Mouse (Mus musculus): ENCODE measurements around the gene Cd86. TPM values are rescaled to one million over a fixed set of nuclear protein-coding genes. Genes with fewer than 3 reads are reported as not detected.

The Cd86 gene
- polyA plus RNA-seq, 1 experiment from 2014 or later, result 3.3 TPM

DNA sequence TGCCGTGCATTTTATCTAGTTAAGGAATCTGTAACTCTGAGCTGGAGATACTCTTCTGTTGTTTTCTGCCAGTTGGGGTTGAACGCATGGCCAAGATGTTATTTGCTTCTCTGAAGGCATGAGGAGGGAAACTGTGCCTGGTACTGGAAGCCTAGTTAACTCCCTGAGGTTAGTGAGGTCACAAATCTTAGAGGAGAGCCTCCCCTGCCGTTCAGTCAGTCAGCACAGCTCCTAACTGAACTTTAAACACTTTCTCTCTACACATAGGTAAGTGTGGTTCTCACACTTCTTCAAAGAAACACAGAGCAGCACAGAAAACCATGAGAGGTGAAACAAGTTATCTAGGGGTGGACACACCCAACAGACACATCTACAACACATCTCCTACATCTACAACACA lies 4.7 kb upstream of the Cd86 start:
- no peak for ATAC-seq (ENCODE audit: insufficient read depth, low FRiP score)
- no peak overlapping the region for H3K9ac ChIP-seq (ENCODE audit: low read length)
- H3K4me2 ChIP-seq (ENCODE audit: low read depth, low read length), result no peak overlapping the region
- H3K9me3 ChIP-seq (replicated peaks; ENCODE audit: control insufficient read depth, low read length), result no peaks in the 10 kb centered on the region
- no peak overlapping the region for H3K4me3 ChIP-seq (replicated peaks; ENCODE audit: low read length)
- no peaks in the 10 kb centered on the region for H3K27me3 ChIP-seq (ENCODE audit: control insufficient read depth, insufficient read depth, low read length)
- no peak overlapping the region for H3K27ac ChIP-seq (ENCODE audit: low read length)
- H3K36me3 ChIP-seq (ENCODE audit: control insufficient read depth, insufficient read depth, low read length), result no peaks in the 10 kb centered on the region
- no peaks in the 10 kb centered on the region for H3K4me1 ChIP-seq (ENCODE audit: control insufficient read depth, insufficient read depth, low read length)
- 75% methylated on average over 3 of the region's 3 CpGs for WGBS

DNA sequence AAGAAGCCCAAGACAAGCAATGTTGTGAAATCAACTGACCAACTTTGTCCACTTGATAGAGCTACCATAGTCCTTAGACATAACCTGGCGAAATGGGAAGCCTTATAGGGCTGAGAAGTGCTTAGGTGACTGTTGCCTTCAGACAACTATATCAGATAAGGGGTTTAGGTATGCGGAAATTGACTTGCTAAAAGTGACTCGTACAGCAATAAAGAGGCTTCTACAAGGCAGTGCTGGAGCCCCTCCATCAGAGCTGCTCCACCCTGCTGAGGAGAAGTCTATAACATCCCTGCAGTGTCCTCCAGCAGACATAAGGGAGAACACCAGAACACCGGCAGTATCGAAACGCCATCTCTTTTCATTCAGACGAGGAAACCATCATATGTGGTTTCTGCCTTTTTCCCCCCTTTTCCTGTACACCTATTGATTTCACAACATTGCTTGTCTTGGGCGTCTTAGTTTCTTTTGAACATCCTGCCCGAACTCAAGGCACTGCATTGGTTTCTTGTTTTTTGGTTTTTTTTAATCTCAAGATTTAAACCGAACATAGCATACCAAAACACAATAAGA lies 652 bp upstream of the Cd86 start:
- Histone ChIP-seq H3K4me3 (replicated peaks; ENCODE audit: low read length) (no peak overlapping the region), H3K4me1 (ENCODE audit: control insufficient read depth, insufficient read depth, low read length) (no peaks in the 10 kb centered on the region), H3K27me3 (ENCODE audit: control insufficient read depth, insufficient read depth, low read length) (no peaks in the 10 kb centered on the region), H3K27ac (ENCODE audit: low read length) (no peak overlapping the region), H3K36me3 (ENCODE audit: control insufficient read depth, insufficient read depth, low read length) (no peaks in the 10 kb centered on the region), H3K4me2 (ENCODE audit: low read depth, low read length) (no peak overlapping the region), H3K9ac (ENCODE audit: low read length) (no peak overlapping the region), H3K9me3 (replicated peaks; ENCODE audit: control insufficient read depth, low read length) (no peaks in the 10 kb centered on the region)
- ATAC-seq (ENCODE audit: insufficient read depth, low FRiP score), result no peak
- 81% methylated on average over 10 of the region's 10 CpGs for WGBS

GRCm38 (mm10) chr16:36663484-36663883 lies 2.4 kb downstream of the Cd86 start:
- Histone ChIP-seq H3K27ac (ENCODE audit: low read length) (no peak overlapping the region), H3K27me3 (ENCODE audit: control insufficient read depth, insufficient read depth, low read length) (no peaks in the 10 kb centered on the region), H3K9ac (ENCODE audit: low read length) (no peak overlapping the region), H3K4me1 (ENCODE audit: control insufficient read depth, insufficient read depth, low read length) (no peaks in the 10 kb centered on the region), H3K4me3 (replicated peaks; ENCODE audit: low read length) (no peak overlapping the region), H3K9me3 (replicated peaks; ENCODE audit: control insufficient read depth, low read length) (no peaks in the 10 kb centered on the region), H3K4me2 (ENCODE audit: low read depth, low read length) (no peak overlapping the region), H3K36me3 (ENCODE audit: control insufficient read depth, insufficient read depth, low read length) (no peaks in the 10 kb centered on the region)
- WGBS, result 81% methylated on average over 5 of the region's 5 CpGs
- ATAC-seq (ENCODE audit: insufficient read depth, low FRiP score), result no peak

GRCm38 (mm10) chr16:36661330-36661729 lies 4.6 kb downstream of the Cd86 start:
- H3K4me1 ChIP-seq (ENCODE audit: control insufficient read depth, insufficient read depth, low read length), result no peaks in the 10 kb centered on the region
- H3K27me3 ChIP-seq (ENCODE audit: control insufficient read depth, insufficient read depth, low read length), result no peaks in the 10 kb centered on the region
- ATAC-seq (ENCODE audit: insufficient read depth, low FRiP score), result no peak
- no peak overlapping the region for H3K4me3 ChIP-seq (replicated peaks; ENCODE audit: low read length)
- no peak overlapping the region for H3K27ac ChIP-seq (ENCODE audit: low read length)
- H3K36me3 ChIP-seq (ENCODE audit: control insufficient read depth, insufficient read depth, low read length), result no peaks in the 10 kb centered on the region
- no peaks in the 10 kb centered on the region for H3K9me3 ChIP-seq (replicated peaks; ENCODE audit: control insufficient read depth, low read length)
- 88% methylated on average over 10 of the region's 10 CpGs for WGBS
- no peak overlapping the region for H3K4me2 ChIP-seq (ENCODE audit: low read depth, low read length)
- no peak overlapping the region for H3K9ac ChIP-seq (ENCODE audit: low read length)

- no peaks in the 10 kb centered on the region for H3K36me3 ChIP-seq (ENCODE audit: control insufficient read depth, insufficient read depth, low read length)
- H3K4me1 ChIP-seq (ENCODE audit: control insufficient read depth, insufficient read depth, low read length), result no peaks in the 10 kb centered on the region
- WGBS, result 82% methylated on average over 4 of the region's 4 CpGs
- no peaks in the 10 kb centered on the region for H3K9me3 ChIP-seq (replicated peaks; ENCODE audit: control insufficient read depth, low read length)
- no peak overlapping the region for H3K9ac ChIP-seq (ENCODE audit: low read length)
- no peaks in the 10 kb centered on the region for H3K27me3 ChIP-seq (ENCODE audit: control insufficient read depth, insufficient read depth, low read length)
- H3K4me3 ChIP-seq (replicated peaks; ENCODE audit: low read length), result no peak overlapping the region
- H3K4me2 ChIP-seq (ENCODE audit: low read depth, low read length), result no peak overlapping the region
- H3K27ac ChIP-seq (ENCODE audit: low read length), result no peak overlapping the region
- ATAC-seq (ENCODE audit: insufficient read depth, low FRiP score), result no peak
These were observed 10.0 kb downstream of the Cd86 start for GRCm38 (mm10) chr16:36655910-36656309.

GRCm38 (mm10) chr16:36655199-36655598 lies 10.7 kb downstream of the Cd86 start:
- ATAC-seq (ENCODE audit: insufficient read depth, low FRiP score), result no peak
- no peaks in the 10 kb centered on the region for H3K27me3 ChIP-seq (ENCODE audit: control insufficient read depth, insufficient read depth, low read length)
- no peaks in the 10 kb centered on the region for H3K36me3 ChIP-seq (ENCODE audit: control insufficient read depth, insufficient read depth, low read length)
- H3K9me3 ChIP-seq (replicated peaks; ENCODE audit: control insufficient read depth, low read length), result no peaks in the 10 kb centered on the region
- no peaks in the 10 kb centered on the region for H3K4me1 ChIP-seq (ENCODE audit: control insufficient read depth, insufficient read depth, low read length)
- no peak overlapping the region for H3K4me2 ChIP-seq (ENCODE audit: low read depth, low read length)
- H3K4me3 ChIP-seq (replicated peaks; ENCODE audit: low read length), result no peak overlapping the region
- 92% methylated on average over 1 of the region's 1 CpGs for WGBS
- H3K27ac ChIP-seq (ENCODE audit: low read length), result no peak overlapping the region
- H3K9ac ChIP-seq (ENCODE audit: low read length), result no peak overlapping the region

DNA sequence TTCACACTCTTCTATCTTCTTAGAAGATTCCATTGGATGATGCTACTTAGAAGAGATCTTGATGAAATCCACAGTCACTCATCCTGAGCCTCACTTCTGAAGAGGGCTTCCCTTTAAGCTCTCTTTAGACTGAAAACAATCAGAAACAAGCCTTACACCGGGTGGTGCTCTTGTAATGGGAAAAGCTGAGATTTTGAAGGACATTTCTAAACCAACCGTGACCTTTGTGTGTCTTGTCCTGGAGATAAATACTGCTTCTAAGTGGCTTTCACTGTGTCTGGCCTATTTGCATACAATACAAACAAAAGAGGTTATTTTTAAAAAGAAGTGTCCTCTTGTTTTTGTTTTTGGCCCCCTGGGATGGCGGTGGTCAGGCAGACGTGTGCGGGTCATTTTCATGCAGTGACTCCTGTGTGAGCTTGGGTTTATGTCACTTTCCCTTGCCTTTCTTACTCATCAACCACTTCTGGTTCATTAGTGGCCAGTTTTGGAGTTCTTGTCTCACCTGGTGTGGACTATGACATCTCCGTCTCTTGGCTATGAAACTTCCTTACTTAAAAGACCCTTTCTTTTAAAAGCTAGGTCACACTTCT lies 14.6 kb downstream of the Cd86 start:
- H3K9me3 ChIP-seq (replicated peaks; ENCODE audit: control insufficient read depth, low read length), result no peaks in the 10 kb centered on the region
- no peaks in the 10 kb centered on the region for H3K4me1 ChIP-seq (ENCODE audit: control insufficient read depth, insufficient read depth, low read length)
- no peak overlapping the region for H3K27ac ChIP-seq (ENCODE audit: low read length)
- no peaks in the 10 kb centered on the region for H3K36me3 ChIP-seq (ENCODE audit: control insufficient read depth, insufficient read depth, low read length)
- H3K4me2 ChIP-seq (ENCODE audit: low read depth, low read length), result no peak overlapping the region
- H3K4me3 ChIP-seq (replicated peaks; ENCODE audit: low read length), result no peak overlapping the region
- ATAC-seq (ENCODE audit: insufficient read depth, low FRiP score), result no peak
- H3K27me3 ChIP-seq (ENCODE audit: control insufficient read depth, insufficient read depth, low read length), result no peaks in the 10 kb centered on the region
- WGBS, result 69% methylated on average over 6 of the region's 6 CpGs
- no peak overlapping the region for H3K9ac ChIP-seq (ENCODE audit: low read length)

DNA sequence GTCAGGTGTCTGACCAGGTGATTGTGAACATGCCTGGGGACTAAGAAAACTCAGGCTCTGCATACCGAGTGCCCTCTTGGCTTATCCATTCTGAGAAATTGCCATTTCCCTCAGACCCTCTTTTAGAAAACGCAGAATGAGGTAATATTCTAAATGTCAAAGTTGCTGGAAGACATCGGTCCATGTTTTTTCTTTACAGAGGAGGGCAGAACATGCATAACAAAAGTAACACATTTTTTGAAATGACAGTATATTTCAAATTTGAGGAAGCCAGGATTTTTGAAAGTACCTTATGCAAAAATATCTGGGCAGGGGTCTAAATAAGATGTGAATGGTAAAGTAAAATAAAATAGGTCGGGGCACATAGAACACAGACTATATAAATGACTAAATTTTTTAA lies 15.4 kb downstream of the Cd86 start:
- WGBS, result 82% methylated on average over 4 of the region's 4 CpGs
- Histone ChIP-seq H3K4me3 (replicated peaks; ENCODE audit: low read length) (no peak overlapping the region), H3K27me3 (ENCODE audit: control insufficient read depth, insufficient read depth, low read length) (no peaks in the 10 kb centered on the region), H3K36me3 (ENCODE audit: control insufficient read depth, insufficient read depth, low read length) (no peaks in the 10 kb centered on the region), H3K27ac (ENCODE audit: low read length) (no peak overlapping the region), H3K4me1 (ENCODE audit: control insufficient read depth, insufficient read depth, low read length) (no peaks in the 10 kb centered on the region), H3K9ac (ENCODE audit: low read length) (no peak overlapping the region), H3K4me2 (ENCODE audit: low read depth, low read length) (no peak overlapping the region), H3K9me3 (replicated peaks; ENCODE audit: control insufficient read depth, low read length) (no peaks in the 10 kb centered on the region)
- ATAC-seq (ENCODE audit: insufficient read depth, low FRiP score), result no peak

GRCm38 (mm10) chr16:36649304-36649703 lies 16.6 kb downstream of the Cd86 start:
- H3K4me2 ChIP-seq (ENCODE audit: low read depth, low read length), result no peak overlapping the region
- no peak overlapping the region for H3K9ac ChIP-seq (ENCODE audit: low read length)
- H3K9me3 ChIP-seq (replicated peaks; ENCODE audit: control insufficient read depth, low read length), result no peaks in the 10 kb centered on the region
- ATAC-seq (ENCODE audit: insufficient read depth, low FRiP score), result no peak
- no peaks in the 10 kb centered on the region for H3K36me3 ChIP-seq (ENCODE audit: control insufficient read depth, insufficient read depth, low read length)
- 68% methylated on average over 3 of the region's 3 CpGs for WGBS
- H3K4me3 ChIP-seq (replicated peaks; ENCODE audit: low read length), result no peak overlapping the region
- no peak overlapping the region for H3K27ac ChIP-seq (ENCODE audit: low read length)
- no peaks in the 10 kb centered on the region for H3K4me1 ChIP-seq (ENCODE audit: control insufficient read depth, insufficient read depth, low read length)
- H3K27me3 ChIP-seq (ENCODE audit: control insufficient read depth, insufficient read depth, low read length), result no peaks in the 10 kb centered on the region

Data from stomach, embryonic 16.5 days (tissue).